Mouse (Mus musculus): ENCODE results near the gene Tspan14. TPM values are rescaled to one million over a fixed set of nuclear protein-coding genes. Genes with fewer than 3 reads are reported as not detected.

The Tspan14 gene
- polyA plus RNA-seq, 1 experiment from 2014 or later: 101 TPM

DNA sequence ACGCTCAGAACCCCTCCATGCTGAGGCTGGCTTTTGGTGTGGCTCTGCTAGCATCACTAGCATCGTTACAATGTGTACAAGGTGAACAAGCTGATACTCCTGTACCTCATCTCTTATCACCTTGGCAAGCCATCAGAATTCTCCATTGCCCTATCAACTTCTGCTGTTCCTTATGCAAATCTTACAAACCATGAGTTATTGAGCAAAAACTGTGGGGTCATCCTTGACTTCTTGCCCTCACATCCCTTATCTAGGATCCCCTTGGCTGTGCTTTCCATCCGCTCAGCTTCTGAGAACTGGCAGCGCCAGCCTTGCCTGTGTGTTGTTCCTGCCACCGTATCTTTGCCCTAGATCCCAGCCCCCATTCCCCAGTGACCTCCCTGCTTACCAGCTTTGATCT, 22.2 kb upstream of the Tspan14 start:
- Histone ChIP-seq H3K36me3 (ENCODE audit: control insufficient read depth, insufficient read depth, low read length) (no peaks in the 10 kb centered on the region), H3K9ac (ENCODE audit: low read length) (no peak overlapping the region), H3K27ac (ENCODE audit: low read depth, low read length) (no peak overlapping the region), H3K4me3 (ENCODE audit: low read depth, low read length) (no peak overlapping the region), H3K4me1 (ENCODE audit: control insufficient read depth, insufficient read depth, low read length) (no peaks in the 10 kb centered on the region), H3K27me3 (replicated peaks; ENCODE audit: control insufficient read depth, insufficient read depth, low read length) (no peaks in the 10 kb centered on the region), H3K4me2 (ENCODE audit: low read length) (no peak overlapping the region), H3K9me3 (replicated peaks; ENCODE audit: control insufficient read depth, low read length) (no peaks in the 10 kb centered on the region)
- DNase-seq (ENCODE audit: low spot score): no peak
- 92% methylated on average over 5 of the region's 5 CpGs for WGBS
- no peak for ATAC-seq

DNA sequence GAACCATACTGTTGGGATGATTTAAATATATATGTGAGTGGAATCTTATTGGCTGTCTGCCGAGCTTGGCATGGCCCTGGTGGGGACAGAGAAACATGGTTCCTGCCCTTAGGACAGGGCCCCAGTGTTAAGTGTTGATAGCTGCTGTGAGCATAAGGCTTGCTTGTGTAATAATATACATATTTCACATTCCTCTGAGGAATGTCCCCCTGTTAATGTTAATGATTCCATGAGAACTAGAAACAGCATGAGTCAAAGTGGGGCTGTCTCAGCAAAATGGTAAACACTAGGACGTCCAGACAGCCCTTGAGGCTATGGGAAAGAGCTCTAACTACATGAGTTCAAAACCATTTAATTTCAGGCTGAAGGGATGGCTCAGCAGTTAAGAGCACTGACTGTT, 20.6 kb upstream of the Tspan14 start:
- ATAC-seq: no peak
- Histone ChIP-seq H3K4me1 (ENCODE audit: control insufficient read depth, insufficient read depth, low read length) (no peaks in the 10 kb centered on the region), H3K36me3 (ENCODE audit: control insufficient read depth, insufficient read depth, low read length) (no peaks in the 10 kb centered on the region), H3K9ac (ENCODE audit: low read length) (no peak overlapping the region), H3K4me3 (ENCODE audit: low read depth, low read length) (no peak overlapping the region), H3K27me3 (replicated peaks; ENCODE audit: control insufficient read depth, insufficient read depth, low read length) (no peaks in the 10 kb centered on the region), H3K27ac (ENCODE audit: low read depth, low read length) (no peak overlapping the region), H3K9me3 (replicated peaks; ENCODE audit: control insufficient read depth, low read length) (no peaks in the 10 kb centered on the region), H3K4me2 (ENCODE audit: low read length) (no peak overlapping the region)
- 87% methylated on average over 2 of the region's 2 CpGs for WGBS
- no peak for DNase-seq (ENCODE audit: low spot score)

DNA sequence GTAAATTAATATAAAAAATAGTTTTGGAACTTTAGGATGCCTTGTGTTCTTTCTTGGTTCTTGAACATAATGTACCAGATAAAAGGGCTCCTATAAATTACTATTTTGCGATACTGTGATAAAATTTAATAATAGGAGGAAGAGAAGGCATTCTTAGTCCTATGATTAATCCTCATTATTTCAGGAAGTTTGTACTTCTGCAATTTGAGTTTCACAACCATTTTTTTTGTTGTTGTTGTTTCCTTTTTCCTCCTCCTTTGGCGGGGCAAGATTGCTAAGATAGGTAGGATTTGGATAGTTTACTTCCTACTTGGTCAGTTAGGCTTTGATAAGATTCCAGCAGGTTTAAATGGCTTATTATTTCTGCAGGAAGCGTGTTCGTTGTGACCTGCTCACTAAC, 19.0 kb upstream of the Tspan14 start:
- H3K27ac ChIP-seq (ENCODE audit: low read depth, low read length): no peak overlapping the region
- no peak overlapping the region for H3K4me3 ChIP-seq (ENCODE audit: low read depth, low read length)
- H3K4me1 ChIP-seq (ENCODE audit: control insufficient read depth, insufficient read depth, low read length): no peaks in the 10 kb centered on the region
- no peaks in the 10 kb centered on the region for H3K27me3 ChIP-seq (replicated peaks; ENCODE audit: control insufficient read depth, insufficient read depth, low read length)
- H3K4me2 ChIP-seq (ENCODE audit: low read length): no peak overlapping the region
- H3K9me3 ChIP-seq (replicated peaks; ENCODE audit: control insufficient read depth, low read length): no peaks in the 10 kb centered on the region
- DNase-seq (ENCODE audit: low spot score): no peak
- no peak overlapping the region for H3K9ac ChIP-seq (ENCODE audit: low read length)
- no peak for ATAC-seq
- WGBS: 76% methylated on average over 4 of the region's 4 CpGs
- H3K36me3 ChIP-seq (ENCODE audit: control insufficient read depth, insufficient read depth, low read length): no peaks in the 10 kb centered on the region

DNA sequence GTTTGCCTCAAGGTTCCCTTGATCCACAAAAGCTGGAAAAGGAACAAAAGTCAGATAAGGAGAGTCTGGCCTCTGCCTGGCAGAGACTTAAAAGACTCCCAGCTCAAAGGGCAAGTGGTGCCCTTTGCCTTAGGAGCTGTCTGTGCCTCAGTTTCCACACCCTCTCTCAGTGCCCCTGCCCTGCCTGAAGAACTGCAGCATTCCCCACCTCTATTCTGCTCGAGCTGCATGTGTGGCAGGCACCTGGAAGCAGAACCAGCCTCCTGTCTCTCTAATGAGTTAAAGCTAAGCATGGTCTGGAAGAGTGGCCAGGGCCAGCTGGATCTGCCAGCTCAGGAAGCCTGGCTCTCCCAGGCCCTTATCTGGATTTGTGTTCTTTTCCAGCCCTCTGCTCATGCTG, 13.1 kb upstream of the Tspan14 start:
- Histone ChIP-seq H3K4me3 (ENCODE audit: low read depth, low read length) (no peak overlapping the region), H3K27ac (ENCODE audit: low read depth, low read length) (no peak overlapping the region), H3K9ac (ENCODE audit: low read length) (no peak overlapping the region), H3K27me3 (replicated peaks; ENCODE audit: control insufficient read depth, insufficient read depth, low read length) (no peaks in the 10 kb centered on the region), H3K4me2 (ENCODE audit: low read length) (no peak overlapping the region), H3K36me3 (ENCODE audit: control insufficient read depth, insufficient read depth, low read length) (no peaks in the 10 kb centered on the region), H3K4me1 (ENCODE audit: control insufficient read depth, insufficient read depth, low read length) (no peaks in the 10 kb centered on the region), H3K9me3 (replicated peaks; ENCODE audit: control insufficient read depth, low read length) (no peaks in the 10 kb centered on the region)
- DNase-seq (ENCODE audit: low spot score) (no peak), ATAC-seq (no peak)
- WGBS: 71% methylated on average over 1 of the region's 1 CpGs

DNA sequence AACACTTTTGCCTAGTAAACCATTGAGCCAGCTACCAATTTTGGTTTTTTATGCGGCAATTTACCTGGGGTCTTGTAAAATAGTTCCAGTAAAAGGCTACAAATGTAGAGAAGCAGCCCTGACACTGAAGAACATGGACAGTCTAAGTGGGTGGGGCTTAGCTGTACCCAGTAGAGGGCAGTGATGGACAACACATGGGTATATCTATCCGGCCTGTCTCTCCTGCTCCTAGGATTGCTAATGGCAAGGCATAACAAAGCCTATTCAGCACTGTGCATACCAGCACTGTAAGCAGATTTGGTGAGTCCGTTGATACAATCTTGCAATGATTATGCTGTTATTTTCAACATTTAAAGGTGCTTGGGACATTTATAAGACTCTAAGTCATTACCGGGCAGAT, 12.4 kb upstream of the Tspan14 start:
- Histone ChIP-seq H3K27ac (ENCODE audit: low read depth, low read length) (no peak overlapping the region), H3K36me3 (ENCODE audit: control insufficient read depth, insufficient read depth, low read length) (no peaks in the 10 kb centered on the region), H3K4me1 (ENCODE audit: control insufficient read depth, insufficient read depth, low read length) (no peaks in the 10 kb centered on the region), H3K9ac (ENCODE audit: low read length) (no peak overlapping the region), H3K27me3 (replicated peaks; ENCODE audit: control insufficient read depth, insufficient read depth, low read length) (no peaks in the 10 kb centered on the region), H3K9me3 (replicated peaks; ENCODE audit: control insufficient read depth, low read length) (no peaks in the 10 kb centered on the region), H3K4me2 (ENCODE audit: low read length) (no peak overlapping the region), H3K4me3 (ENCODE audit: low read depth, low read length) (no peak overlapping the region)
- 47% methylated on average over 4 of the region's 4 CpGs for WGBS
- DNase-seq (ENCODE audit: low spot score): peak; percentile 48
- peak; percentile 74 for ATAC-seq

DNA sequence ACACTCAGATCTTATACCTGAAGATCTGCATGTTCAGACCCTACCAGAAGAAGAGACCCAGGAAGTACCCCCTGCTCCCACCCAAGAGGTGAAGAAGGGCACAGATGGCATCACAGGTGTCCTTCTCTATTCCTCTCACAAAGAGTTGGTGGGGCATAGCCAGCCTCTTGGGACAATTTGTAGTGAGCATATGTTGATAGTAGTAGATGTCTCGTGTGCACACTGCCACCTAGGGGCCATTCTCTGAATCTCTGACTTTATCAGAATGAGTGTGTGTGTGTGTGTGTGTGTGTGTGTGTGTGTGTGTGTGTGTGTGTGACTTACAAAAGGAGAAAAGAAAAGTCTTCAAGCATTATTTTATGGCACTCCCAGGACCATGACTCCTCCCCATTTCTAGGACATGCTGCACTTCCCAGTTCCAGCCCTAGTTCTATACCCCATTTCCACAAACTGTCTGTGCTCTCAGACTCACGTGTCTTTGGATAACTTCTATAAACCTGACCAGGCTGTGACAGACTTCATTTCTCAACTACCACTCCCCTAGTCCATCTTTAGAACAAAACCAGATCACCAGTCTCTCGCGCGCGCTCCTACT, 8.6 kb upstream of the Tspan14 start:
- 74% methylated on average over 6 of the region's 6 CpGs for WGBS
- Histone ChIP-seq H3K36me3 (ENCODE audit: control insufficient read depth, insufficient read depth, low read length) (no peaks in the 10 kb centered on the region), H3K9ac (ENCODE audit: low read length) (no peak overlapping the region), H3K4me3 (ENCODE audit: low read depth, low read length) (no peak overlapping the region), H3K4me1 (ENCODE audit: control insufficient read depth, insufficient read depth, low read length) (no peaks in the 10 kb centered on the region), H3K27ac (ENCODE audit: low read depth, low read length) (no peak overlapping the region), H3K9me3 (replicated peaks; ENCODE audit: control insufficient read depth, low read length) (no peaks in the 10 kb centered on the region), H3K27me3 (replicated peaks; ENCODE audit: control insufficient read depth, insufficient read depth, low read length) (no peaks in the 10 kb centered on the region), H3K4me2 (ENCODE audit: low read length) (no peak overlapping the region)
- DNase-seq (ENCODE audit: low spot score) (peak; percentile 89), ATAC-seq (peak; percentile 83)

DNA sequence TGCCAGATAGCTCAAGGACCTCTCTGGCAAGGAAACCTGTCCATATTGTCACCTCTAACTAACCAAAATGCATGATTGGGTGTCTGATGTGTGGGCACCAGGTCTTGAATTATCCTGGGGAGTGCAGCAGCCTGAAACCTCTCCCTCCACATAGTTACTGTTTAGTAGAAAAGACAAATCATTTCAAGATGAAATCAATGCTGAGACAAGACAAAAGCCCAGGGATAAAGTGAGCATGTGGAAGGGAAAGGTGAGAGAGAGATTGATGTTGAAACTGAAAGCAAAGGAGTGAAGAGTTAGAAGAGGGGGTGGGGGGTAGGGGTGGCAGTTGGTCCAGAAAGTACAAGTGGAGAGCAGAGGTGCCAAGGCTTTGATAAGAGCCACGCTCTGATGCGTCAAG, 1.4 kb upstream of the Tspan14 start:
- Histone ChIP-seq H3K9me3 (replicated peaks; ENCODE audit: control insufficient read depth, low read length) (no peaks in the 10 kb centered on the region), H3K36me3 (ENCODE audit: control insufficient read depth, insufficient read depth, low read length) (no peaks in the 10 kb centered on the region), H3K9ac (ENCODE audit: low read length) (no peak overlapping the region), H3K4me2 (ENCODE audit: low read length) (peak overlapping the region; percentile 89; the same call in 1 of the 2 replicates), H3K27me3 (replicated peaks; ENCODE audit: control insufficient read depth, insufficient read depth, low read length) (no peaks in the 10 kb centered on the region), H3K4me3 (ENCODE audit: low read depth, low read length) (no peak overlapping the region), H3K27ac (ENCODE audit: low read depth, low read length) (no peak overlapping the region), H3K4me1 (ENCODE audit: control insufficient read depth, insufficient read depth, low read length) (peaks cover 19% of the 10 kb centered on the region)
- no peak for DNase-seq (ENCODE audit: low spot score)
- ATAC-seq: no peak
- 64% methylated on average over 2 of the region's 2 CpGs for WGBS

DNA sequence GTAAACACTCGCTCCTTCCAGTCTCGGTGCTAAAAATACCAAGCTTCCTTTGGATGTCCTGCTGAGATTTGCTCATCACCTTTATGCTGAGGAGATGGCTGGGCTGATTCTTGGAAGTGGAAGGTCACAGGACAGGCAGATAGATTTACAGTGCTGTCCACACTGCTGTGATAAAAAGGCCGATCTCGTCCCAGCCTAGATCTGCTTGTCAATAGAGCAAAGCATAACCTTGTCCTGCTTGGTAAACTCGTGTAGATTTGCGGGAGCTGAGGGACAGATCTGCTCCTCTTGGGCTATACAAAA, 942 bp upstream of the Tspan14 start:
- WGBS: 5% methylated on average over 6 of the region's 6 CpGs
- no peaks in the 10 kb centered on the region for H3K9me3 ChIP-seq (replicated peaks; ENCODE audit: control insufficient read depth, low read length)
- H3K4me1 ChIP-seq (ENCODE audit: control insufficient read depth, insufficient read depth, low read length): peaks cover 23% of the 10 kb centered on the region
- peak overlapping the region; percentile 89 for H3K4me2 ChIP-seq (ENCODE audit: low read length)
- DNase-seq (ENCODE audit: low spot score) (no peak), ATAC-seq (no peak)
- no peaks in the 10 kb centered on the region for H3K27me3 ChIP-seq (replicated peaks; ENCODE audit: control insufficient read depth, insufficient read depth, low read length)
- peak overlapping the region; percentile 67 for H3K9ac ChIP-seq (ENCODE audit: low read length)
- H3K36me3 ChIP-seq (ENCODE audit: control insufficient read depth, insufficient read depth, low read length): no peaks in the 10 kb centered on the region
- peak overlapping the region; percentile 58 for H3K27ac ChIP-seq (ENCODE audit: low read depth, low read length)
- peak overlapping the region; percentile 92 for H3K4me3 ChIP-seq (ENCODE audit: low read depth, low read length)

DNA sequence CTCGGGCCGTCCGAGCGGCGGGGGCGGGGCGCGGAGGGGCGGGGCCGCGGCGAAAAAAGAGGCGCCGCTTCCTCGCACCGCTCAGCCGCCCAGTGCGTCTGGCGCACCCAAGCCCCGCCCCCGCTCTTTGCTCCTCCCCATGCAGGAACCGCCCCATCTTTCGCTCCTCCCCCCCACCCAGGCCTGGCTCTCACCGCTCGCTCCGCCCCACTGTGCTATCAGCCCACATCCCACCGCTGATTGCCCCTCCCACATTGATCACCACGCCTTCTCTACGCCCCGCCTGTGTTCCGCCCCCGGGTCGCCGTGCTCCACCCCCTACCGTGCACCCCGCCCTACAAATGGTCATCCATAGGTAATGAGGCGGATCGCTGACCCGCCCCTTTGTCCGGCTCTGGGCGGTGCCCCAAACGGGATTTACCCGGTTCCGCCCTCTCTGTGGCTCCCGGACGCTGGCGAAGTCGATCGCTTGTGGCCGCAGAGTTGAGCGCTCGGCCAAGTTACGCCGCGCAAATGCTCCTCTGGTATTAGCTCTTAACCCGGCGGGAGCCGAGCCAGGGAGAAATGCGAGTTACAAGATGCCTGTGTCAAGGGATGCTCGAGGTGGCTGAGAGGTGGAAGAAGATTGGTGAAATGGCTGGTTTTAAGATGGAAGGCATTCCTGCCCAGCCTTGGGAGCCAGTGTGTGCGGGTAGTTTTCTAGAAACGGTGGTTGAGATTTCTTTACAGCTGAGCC, 423 bp upstream of the Tspan14 start:
- no peaks in the 10 kb centered on the region for H3K27me3 ChIP-seq (replicated peaks; ENCODE audit: control insufficient read depth, insufficient read depth, low read length)
- peak overlapping the region; percentile 87 for H3K27ac ChIP-seq (ENCODE audit: low read depth, low read length)
- no peaks in the 10 kb centered on the region for H3K9me3 ChIP-seq (replicated peaks; ENCODE audit: control insufficient read depth, low read length)
- DNase-seq (ENCODE audit: low spot score): peak; percentile 97
- ATAC-seq: peak; percentile 92
- H3K4me1 ChIP-seq (ENCODE audit: control insufficient read depth, insufficient read depth, low read length): peaks cover 28% of the 10 kb centered on the region
- peak overlapping the region; percentile 92 for H3K4me3 ChIP-seq (ENCODE audit: low read depth, low read length)
- under 1% methylated on average over 40 of the region's 62 CpGs for WGBS
- peak overlapping the region; percentile 93 for H3K9ac ChIP-seq (ENCODE audit: low read length)
- H3K36me3 ChIP-seq (ENCODE audit: control insufficient read depth, insufficient read depth, low read length): no peaks in the 10 kb centered on the region
- H3K4me2 ChIP-seq (ENCODE audit: low read length): peak overlapping the region; percentile 89
